Mouse (Mus musculus) midbrain, embryonic 15.5 days (tissue): ENCODE results near the gene Col4a6. TPM values are rescaled to one million over a fixed set of nuclear protein-coding genes. Genes with fewer than 3 reads are reported as not detected.

ENCODE experiments used
- ATAC-seq: fragments of 200-750 bp; cut with Nextera tagmentation; replicated peaks from 2 replicates; pipeline ENCODE4 v1.8.0; 2017; ENCODE audit warnings: moderate TSS enrichment
- H3K27ac ChIP-seq: fragments of 300-500 bp; sonication (generic); 2 replicates; pipeline ENCODE4 v1.5.1; 2015; ENCODE audit warnings: mild to moderate bottlenecking, inconsistent platforms
- H3K27me3 ChIP-seq: fragments of 300-500 bp; sonication (generic); replicated peaks from 2 replicates; pipeline ENCODE4 v1.6.1; 2015; ENCODE audit warnings: inconsistent platforms
- H3K36me3 ChIP-seq: fragments of 300-500 bp; sonication (generic); replicated peaks from 2 replicates; pipeline ENCODE4 v1.6.1; 2015; ENCODE audit warnings: inconsistent platforms
- H3K4me1 ChIP-seq: fragments of 300-500 bp; sonication (generic); 2 replicates; pipeline ENCODE4 v1.6.1; 2015; ENCODE audit warnings: inconsistent platforms
- H3K4me2 ChIP-seq: fragments of 300-500 bp; sonication (generic); 2 replicates; pipeline ENCODE4 v1.6.1; 2015; ENCODE audit warnings: inconsistent platforms, mild to moderate bottlenecking, moderate library complexity
- H3K4me3 ChIP-seq: fragments of 300-500 bp; sonication (generic); 2 replicates; pipeline ENCODE4 v1.5.1; 2015; ENCODE audit warnings: mild to moderate bottlenecking, inconsistent platforms
- H3K9ac ChIP-seq: fragments of 300-500 bp; sonication (generic); 2 replicates; pipeline ENCODE4 v1.6.1; 2015; ENCODE audit warnings: mild to moderate bottlenecking, inconsistent platforms
- H3K9me3 ChIP-seq: fragments of 300-500 bp; sonication (generic); 2 replicates; pipeline ENCODE4 v1.6.1; 2016; ENCODE audit warnings: inconsistent platforms
- WGBS: fragments of 180-500 bp; shearing (Covaris S2); methylation state at CpG from one replicate; pipeline ENCODE4 v1.1.7; 2015; ENCODE audit warnings: mixed read lengths; 5-methylcytosine and 5-hydroxymethylcytosine counted together
- polyA plus RNA-seq: library from polyadenylated mRNA; unstranded; fragments of >200 nt; fragmentation: Nextera tagmentation; extraction: Ambion mirVana; gene quantifications from 2 replicates; pipeline ENCODE4 v1.2.1, GENCODE M21; 2015

The Col4a6 gene
- polyA plus RNA-seq, 1 experiment from 2014 or later, result 2.8 TPM

- no peak overlapping the region for H3K4me2 ChIP-seq
- H3K9me3 ChIP-seq, result no peaks in the 10 kb centered on the region
- H3K27me3 ChIP-seq, result peaks cover 8% of the 10 kb centered on the region; the same call in 1 of the 2 replicates
- no peak overlapping the region for H3K27ac ChIP-seq
- H3K4me1 ChIP-seq, result no peaks in the 10 kb centered on the region
- H3K4me3 ChIP-seq, result no peak overlapping the region
- 91% methylated on average over 1 of the region's 1 CpGs for WGBS
- no peak for ATAC-seq
- no peaks in the 10 kb centered on the region for H3K36me3 ChIP-seq
- H3K9ac ChIP-seq, result no peak overlapping the region
These were observed 103.6 kb downstream of the Col4a6 start for GRCm38 (mm10) chrX:141370276-141370675.

GRCm38 (mm10) chrX:141363331-141363730 is 110.5 kb downstream of the Col4a6 start:
- Histone ChIP-seq H3K4me3 (no peak overlapping the region), H3K27ac (no peak overlapping the region), H3K27me3 (peaks cover 3% of the 10 kb centered on the region; the same call in 1 of the 2 replicates), H3K36me3 (no peaks in the 10 kb centered on the region), H3K4me2 (no peak overlapping the region), H3K4me1 (no peaks in the 10 kb centered on the region), H3K9me3 (no peaks in the 10 kb centered on the region), H3K9ac (no peak overlapping the region)
- ATAC-seq, result no peak

GRCm38 (mm10) chrX:141341417-141341816 is 132.5 kb downstream of the Col4a6 start:
- no peaks in the 10 kb centered on the region for H3K36me3 ChIP-seq
- 55% methylated on average over 2 of the region's 2 CpGs for WGBS
- H3K27me3 ChIP-seq, result no peaks in the 10 kb centered on the region
- H3K4me1 ChIP-seq, result no peaks in the 10 kb centered on the region
- no peak overlapping the region for H3K9ac ChIP-seq
- no peaks in the 10 kb centered on the region for H3K9me3 ChIP-seq
- no peak overlapping the region for H3K4me3 ChIP-seq
- no peak for ATAC-seq
- H3K27ac ChIP-seq, result no peak overlapping the region
- no peak overlapping the region for H3K4me2 ChIP-seq

- no peak overlapping the region for H3K9ac ChIP-seq
- H3K27ac ChIP-seq, result no peak overlapping the region
- no peak overlapping the region for H3K4me2 ChIP-seq
- peaks cover 18% of the 10 kb centered on the region for H3K27me3 ChIP-seq
- 84% methylated on average over 2 of the region's 2 CpGs for WGBS
- no peaks in the 10 kb centered on the region for H3K9me3 ChIP-seq
- no peaks in the 10 kb centered on the region for H3K4me1 ChIP-seq
- H3K4me3 ChIP-seq, result no peak overlapping the region
- no peak for ATAC-seq
- H3K36me3 ChIP-seq, result no peaks in the 10 kb centered on the region
These were observed 145.8 kb downstream of the Col4a6 start for GRCm38 (mm10) chrX:141328044-141328443.

- ATAC-seq, result no peak
- peaks cover 13% of the 10 kb centered on the region for H3K27me3 ChIP-seq
- H3K9me3 ChIP-seq, result no peaks in the 10 kb centered on the region
- no peak overlapping the region for H3K9ac ChIP-seq
- no peak overlapping the region for H3K4me2 ChIP-seq
- no peaks in the 10 kb centered on the region for H3K4me1 ChIP-seq
- WGBS, result 56% methylated on average over 3 of the region's 3 CpGs
- H3K36me3 ChIP-seq, result no peaks in the 10 kb centered on the region
- H3K4me3 ChIP-seq, result no peak overlapping the region
- H3K27ac ChIP-seq, result no peak overlapping the region
These were observed 149.7 kb downstream of the Col4a6 start for GRCm38 (mm10) chrX:141324201-141324600.

- Histone ChIP-seq H3K4me3 (no peak overlapping the region), H3K9me3 (no peaks in the 10 kb centered on the region), H3K36me3 (no peaks in the 10 kb centered on the region), H3K27me3 (peaks cover 6% of the 10 kb centered on the region; the same call in 1 of the 2 replicates), H3K27ac (no peak overlapping the region), H3K4me1 (no peaks in the 10 kb centered on the region), H3K9ac (no peak overlapping the region), H3K4me2 (no peak overlapping the region)
- 91% methylated on average over 1 of the region's 1 CpGs for WGBS
- no peak for ATAC-seq
These were observed 157.7 kb downstream of the Col4a6 start for GRCm38 (mm10) chrX:141316217-141316616.

- no peak overlapping the region for H3K4me2 ChIP-seq
- H3K4me1 ChIP-seq, result no peaks in the 10 kb centered on the region
- 71% methylated on average over 3 of the region's 3 CpGs for WGBS
- H3K4me3 ChIP-seq, result no peak overlapping the region
- H3K27me3 ChIP-seq, result peaks cover 6% of the 10 kb centered on the region; the same call in 1 of the 2 replicates
- no peak overlapping the region for H3K27ac ChIP-seq
- no peak for ATAC-seq
- H3K9ac ChIP-seq, result no peak overlapping the region
- H3K36me3 ChIP-seq, result no peaks in the 10 kb centered on the region
- no peaks in the 10 kb centered on the region for H3K9me3 ChIP-seq
These were observed 158.1 kb downstream of the Col4a6 start for GRCm38 (mm10) chrX:141315795-141316194.

GRCm38 (mm10) chrX:141292702-141293462 is 181.0 kb downstream of the Col4a6 start:
- no peaks in the 10 kb centered on the region for H3K36me3 ChIP-seq
- no peak for ATAC-seq
- H3K9me3 ChIP-seq, result no peaks in the 10 kb centered on the region
- no peak overlapping the region for H3K4me2 ChIP-seq
- 93% methylated on average over 3 of the region's 3 CpGs for WGBS
- H3K27me3 ChIP-seq, result peaks cover 3% of the 10 kb centered on the region; the same call in 1 of the 2 replicates
- H3K4me3 ChIP-seq, result no peak overlapping the region
- H3K9ac ChIP-seq, result no peak overlapping the region
- H3K4me1 ChIP-seq, result no peaks in the 10 kb centered on the region
- no peak overlapping the region for H3K27ac ChIP-seq

GRCm38 (mm10) chrX:141276397-141276796 is 197.5 kb downstream of the Col4a6 start:
- no peaks in the 10 kb centered on the region for H3K36me3 ChIP-seq
- H3K27me3 ChIP-seq, result peaks cover 3% of the 10 kb centered on the region; the same call in 1 of the 2 replicates
- H3K4me1 ChIP-seq, result no peaks in the 10 kb centered on the region
- no peak overlapping the region for H3K4me3 ChIP-seq
- H3K9me3 ChIP-seq, result no peaks in the 10 kb centered on the region
- WGBS, result 92% methylated on average over 2 of the region's 2 CpGs
- H3K9ac ChIP-seq, result no peak overlapping the region
- H3K27ac ChIP-seq, result no peak overlapping the region
- ATAC-seq, result no peak
- no peak overlapping the region for H3K4me2 ChIP-seq

- Histone ChIP-seq H3K27me3 (peaks cover 22% of the 10 kb centered on the region), H3K9me3 (no peaks in the 10 kb centered on the region), H3K4me3 (no peak overlapping the region), H3K36me3 (no peaks in the 10 kb centered on the region), H3K9ac (no peak overlapping the region), H3K4me1 (no peaks in the 10 kb centered on the region), H3K27ac (no peak overlapping the region), H3K4me2 (no peak overlapping the region)
- no peak for ATAC-seq
- WGBS, result 25% methylated on average over 1 of the region's 1 CpGs
These were observed 207.9 kb downstream of the Col4a6 start for GRCm38 (mm10) chrX:141265986-141266385.

GRCm38 (mm10) chrX:141249636-141250035 is 224.2 kb downstream of the Col4a6 start:
- H3K9me3 ChIP-seq, result no peaks in the 10 kb centered on the region
- no peak for ATAC-seq
- H3K4me3 ChIP-seq, result no peak overlapping the region
- 0 out of 2 replicates have a peak, but pooled peaks cover 5% of the 10 kb centered on the region for H3K27me3 ChIP-seq
- H3K4me2 ChIP-seq, result no peak overlapping the region
- 53% methylated on average over 1 of the region's 1 CpGs for WGBS
- no peaks in the 10 kb centered on the region for H3K36me3 ChIP-seq
- no peak overlapping the region for H3K27ac ChIP-seq
- no peaks in the 10 kb centered on the region for H3K4me1 ChIP-seq
- H3K9ac ChIP-seq, result no peak overlapping the region

- H3K9ac ChIP-seq, result no peak overlapping the region
- H3K9me3 ChIP-seq, result no peaks in the 10 kb centered on the region
- 0 out of 2 replicates have a peak, but pooled peaks have one; percentile 27 for ATAC-seq
- H3K4me3 ChIP-seq, result no peak overlapping the region
- 0 out of 2 replicates have a peak, but pooled peaks cover 18% of the 10 kb centered on the region for H3K27me3 ChIP-seq
- H3K4me1 ChIP-seq, result no peaks in the 10 kb centered on the region
- 69% methylated on average over 2 of the region's 2 CpGs for WGBS
- H3K36me3 ChIP-seq, result no peaks in the 10 kb centered on the region
- H3K27ac ChIP-seq, result no peak overlapping the region
- H3K4me2 ChIP-seq, result no peak overlapping the region
These were observed 237.1 kb downstream of the Col4a6 start for GRCm38 (mm10) chrX:141236564-141237333.
